Mouse (Mus musculus): ENCODE data around the gene Etl4.
A peak's percentile ranks its signal among the peaks of the same experiment; 100 is the strongest.

DNA sequence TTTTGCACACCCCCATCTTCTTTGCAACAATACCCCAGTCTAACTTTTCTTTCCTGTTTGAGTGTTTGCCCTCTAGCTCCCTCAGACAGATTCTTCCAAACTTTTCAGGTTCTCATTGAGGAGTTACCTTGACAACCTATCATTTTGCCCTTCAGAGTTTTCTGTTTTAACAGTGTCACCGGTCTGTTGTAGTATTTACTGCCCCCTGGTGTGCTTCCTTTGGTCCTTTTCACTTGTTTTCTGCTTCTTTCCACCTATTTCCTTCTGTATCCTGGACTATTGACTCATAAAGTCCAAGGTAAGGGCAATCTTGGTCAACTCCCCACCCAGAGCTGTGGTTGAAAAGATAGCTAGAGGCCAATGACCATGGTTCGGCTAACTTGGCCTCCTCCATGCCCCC, 569.6 kb downstream of the Etl4 start:
- peak; percentile 30; the same call in 1 of the 2 replicates for TF ChIP-seq CTCF (IDR thresholded peaks at IDR 0.05; ENCODE audit: low read depth)
- no peak for TF ChIP-seq EP300 (optimal IDR thresholded peaks at IDR 0.05)
